Mouse (Mus musculus): Measurements from ENCODE around the gene Tfap2a. TPM values are rescaled to one million over a fixed set of nuclear protein-coding genes. Genes with fewer than 3 reads are reported as not detected.

The Tfap2a gene
- polyA plus RNA-seq, 1 experiment from 2014 or later: 0.16 TPM

DNA sequence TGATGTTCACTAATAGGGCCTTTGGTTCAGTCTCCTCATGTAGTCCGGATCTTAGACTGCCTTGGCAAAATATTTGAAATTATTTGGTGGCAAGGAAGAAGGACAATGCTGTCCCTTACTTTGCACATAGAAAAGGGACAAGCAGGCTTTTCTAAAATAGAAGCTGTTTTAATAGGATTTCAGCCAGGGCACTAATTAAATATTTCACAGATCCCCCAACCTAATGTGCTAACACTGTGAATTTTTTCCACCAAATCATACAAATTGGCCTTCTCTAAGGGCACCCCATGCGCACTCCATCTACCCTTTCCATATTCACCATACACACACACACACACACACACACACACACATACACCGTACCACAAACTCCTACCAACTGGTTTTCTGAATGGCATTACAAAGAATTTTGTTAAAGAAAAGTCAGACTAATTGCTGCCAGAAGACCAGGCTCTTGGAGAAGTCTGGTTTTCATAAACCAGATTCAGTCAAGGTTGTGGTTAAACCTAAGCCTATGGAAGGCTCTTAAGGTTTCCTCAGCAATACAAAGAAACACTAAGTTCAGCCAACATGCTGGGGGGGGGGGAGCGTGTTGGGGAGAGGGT is 32.3 kb downstream of the Tfap2a start:
- Histone ChIP-seq H3K27ac (ENCODE audit: low read length) (no peak overlapping the region), H3K9ac (replicated peaks; ENCODE audit: low read depth) (no peak overlapping the region), H3K36me3 (ENCODE audit: insufficient read depth, low read length) (no peaks in the 10 kb centered on the region), H3K4me2 (replicated peaks; ENCODE audit: low read depth, low read length) (no peak overlapping the region), H3K9me3 (ENCODE audit: low read length) (no peaks in the 10 kb centered on the region), H3K27me3 (replicated peaks; ENCODE audit: insufficient read depth, low read length) (peaks cover 82% of the 10 kb centered on the region), H3K4me3 (ENCODE audit: low read depth, low read length) (no peak overlapping the region), H3K4me1 (ENCODE audit: insufficient read depth, low read depth, low read length) (no peaks in the 10 kb centered on the region)
- no peak for TF ChIP-seq EP300 (IDR thresholded peaks at IDR 0.05)
- TF ChIP-seq CTCF (IDR thresholded peaks at IDR 0.05): no peak
- WGBS: 9% methylated on average over 4 of the region's 4 CpGs
- ATAC-seq: no peak
- DNase-seq (ENCODE audit: low spot score): no peak

DNA sequence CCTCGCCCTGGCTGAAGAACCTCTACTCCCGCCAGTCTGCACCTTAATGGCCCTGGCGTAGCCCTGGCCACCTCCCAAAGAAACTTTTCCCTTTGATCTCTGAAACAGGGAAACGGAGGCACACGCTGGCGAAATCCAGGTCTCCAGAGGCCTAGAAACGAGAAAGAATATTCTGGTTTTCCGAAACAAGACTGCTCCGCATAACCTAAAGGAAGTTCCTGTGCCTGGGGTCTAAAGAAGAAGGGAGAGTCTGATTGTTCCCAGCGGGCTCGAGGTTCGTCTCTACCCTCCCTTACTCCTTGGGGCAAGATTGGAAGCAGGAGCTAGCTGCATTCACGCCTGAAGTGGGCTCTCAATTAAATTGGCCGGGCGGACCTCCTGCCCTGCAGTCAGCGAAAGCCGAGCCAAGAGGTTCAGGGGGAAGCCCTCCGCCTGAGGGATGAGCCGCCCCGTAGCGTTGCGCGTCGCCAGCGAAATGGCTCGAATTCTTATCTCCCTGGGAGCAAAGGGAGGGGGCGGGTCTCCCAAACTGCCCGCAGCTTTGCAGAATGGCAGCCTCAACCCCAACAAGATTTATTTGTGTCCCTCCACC is 33.2 kb downstream of the Tfap2a start:
- Histone ChIP-seq H3K4me2 (replicated peaks; ENCODE audit: low read depth, low read length) (no peak overlapping the region), H3K4me3 (ENCODE audit: low read depth, low read length) (no peak overlapping the region), H3K36me3 (ENCODE audit: insufficient read depth, low read length) (no peaks in the 10 kb centered on the region), H3K9ac (replicated peaks; ENCODE audit: low read depth) (no peak overlapping the region), H3K27me3 (replicated peaks; ENCODE audit: insufficient read depth, low read length) (peaks cover 81% of the 10 kb centered on the region), H3K4me1 (ENCODE audit: insufficient read depth, low read depth, low read length) (no peaks in the 10 kb centered on the region), H3K27ac (ENCODE audit: low read length) (no peak overlapping the region), H3K9me3 (ENCODE audit: low read length) (no peaks in the 10 kb centered on the region)
- no peak for TF ChIP-seq EP300 (IDR thresholded peaks at IDR 0.05)
- no peak for TF ChIP-seq CTCF (IDR thresholded peaks at IDR 0.05)
- ATAC-seq (no peak), DNase-seq (ENCODE audit: low spot score) (no peak)
- WGBS: under 1% methylated on average over 28 of the region's 28 CpGs

DNA sequence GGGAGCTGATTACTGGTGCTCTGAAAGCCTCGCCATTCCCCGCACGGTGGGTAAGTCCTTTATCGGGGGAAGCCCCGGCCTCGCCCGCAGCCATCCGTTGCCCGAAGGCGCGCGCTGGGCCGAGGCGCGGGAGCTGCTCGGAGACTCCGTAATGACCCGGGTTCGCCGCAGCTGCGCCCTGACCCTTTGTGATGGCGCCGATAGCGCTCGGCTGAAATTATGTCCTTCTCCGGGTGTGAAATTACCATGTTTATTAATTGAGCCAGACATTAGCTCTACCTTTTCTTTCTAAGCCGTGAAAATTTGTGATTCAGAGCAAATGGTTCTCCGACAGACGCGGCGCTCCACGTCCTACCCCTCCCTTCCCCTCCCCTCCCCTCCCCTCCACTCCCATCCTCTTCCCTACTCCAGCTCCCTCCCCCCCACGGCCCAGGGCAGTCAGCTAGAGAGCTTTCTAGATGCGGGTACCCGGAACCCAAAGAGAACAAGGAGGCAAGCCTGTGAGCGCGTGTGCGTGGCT is 34.1 kb downstream of the Tfap2a start:
- Histone ChIP-seq H3K36me3 (ENCODE audit: insufficient read depth, low read length) (no peaks in the 10 kb centered on the region), H3K4me2 (replicated peaks; ENCODE audit: low read depth, low read length) (no peak overlapping the region; the same call in 1 of the 2 replicates), H3K9ac (replicated peaks; ENCODE audit: low read depth) (no peak overlapping the region), H3K27ac (ENCODE audit: low read length) (no peak overlapping the region), H3K4me3 (ENCODE audit: low read depth, low read length) (no peak overlapping the region; the same call in 1 of the 2 replicates), H3K9me3 (ENCODE audit: low read length) (no peaks in the 10 kb centered on the region), H3K27me3 (replicated peaks; ENCODE audit: insufficient read depth, low read length) (peaks cover 73% of the 10 kb centered on the region), H3K4me1 (ENCODE audit: insufficient read depth, low read depth, low read length) (no peaks in the 10 kb centered on the region)
- ATAC-seq (no peak), DNase-seq (ENCODE audit: low spot score) (no peak)
- TF ChIP-seq CTCF (IDR thresholded peaks at IDR 0.05) (no peak), EP300 (IDR thresholded peaks at IDR 0.05) (no peak)
- under 1% methylated on average over 38 of the region's 38 CpGs for WGBS

DNA sequence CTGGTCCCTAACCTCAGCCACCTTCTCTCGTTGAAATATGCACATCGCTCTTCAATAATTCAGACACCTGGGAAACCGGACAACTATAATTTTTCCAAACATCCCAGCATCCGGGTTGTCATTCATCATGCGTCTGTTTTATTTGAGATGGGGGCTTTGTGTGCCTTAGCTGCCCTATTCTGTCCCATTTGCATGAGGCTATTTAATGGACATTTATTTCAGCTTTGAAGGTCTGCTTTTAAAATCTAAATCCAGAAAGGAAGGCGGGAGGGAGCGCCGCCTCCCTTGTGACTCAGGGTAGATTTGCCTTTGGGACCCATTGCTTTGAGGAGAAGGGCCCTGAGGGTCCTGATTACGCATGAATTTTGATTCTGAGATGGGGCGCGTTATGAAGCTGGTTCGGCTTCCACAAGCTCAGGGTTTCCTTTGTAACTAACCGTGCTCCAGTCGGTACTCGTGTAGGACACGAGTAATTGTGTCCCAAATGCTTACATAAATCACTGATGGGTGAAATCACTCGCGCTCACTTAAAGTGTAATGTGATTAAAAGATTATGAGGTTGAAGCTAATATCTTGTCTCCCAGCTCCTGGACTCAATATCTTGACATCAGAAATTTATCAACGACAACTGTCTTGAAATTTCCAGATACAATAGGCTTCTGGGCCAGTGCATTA is 34.9 kb downstream of the Tfap2a start:
- no peak for TF ChIP-seq CTCF (IDR thresholded peaks at IDR 0.05)
- TF ChIP-seq EP300 (IDR thresholded peaks at IDR 0.05): no peak
- Histone ChIP-seq H3K4me1 (ENCODE audit: insufficient read depth, low read depth, low read length) (no peaks in the 10 kb centered on the region), H3K9me3 (ENCODE audit: low read length) (no peaks in the 10 kb centered on the region), H3K9ac (replicated peaks; ENCODE audit: low read depth) (no peak overlapping the region), H3K36me3 (ENCODE audit: insufficient read depth, low read length) (no peaks in the 10 kb centered on the region), H3K27me3 (replicated peaks; ENCODE audit: insufficient read depth, low read length) (peaks cover 66% of the 10 kb centered on the region), H3K4me3 (ENCODE audit: low read depth, low read length) (no peak overlapping the region), H3K27ac (ENCODE audit: low read length) (no peak overlapping the region), H3K4me2 (replicated peaks; ENCODE audit: low read depth, low read length) (no peak overlapping the region)
- no peak for DNase-seq (ENCODE audit: low spot score)
- WGBS: 4% methylated on average over 19 of the region's 19 CpGs
- no peak for ATAC-seq

DNA sequence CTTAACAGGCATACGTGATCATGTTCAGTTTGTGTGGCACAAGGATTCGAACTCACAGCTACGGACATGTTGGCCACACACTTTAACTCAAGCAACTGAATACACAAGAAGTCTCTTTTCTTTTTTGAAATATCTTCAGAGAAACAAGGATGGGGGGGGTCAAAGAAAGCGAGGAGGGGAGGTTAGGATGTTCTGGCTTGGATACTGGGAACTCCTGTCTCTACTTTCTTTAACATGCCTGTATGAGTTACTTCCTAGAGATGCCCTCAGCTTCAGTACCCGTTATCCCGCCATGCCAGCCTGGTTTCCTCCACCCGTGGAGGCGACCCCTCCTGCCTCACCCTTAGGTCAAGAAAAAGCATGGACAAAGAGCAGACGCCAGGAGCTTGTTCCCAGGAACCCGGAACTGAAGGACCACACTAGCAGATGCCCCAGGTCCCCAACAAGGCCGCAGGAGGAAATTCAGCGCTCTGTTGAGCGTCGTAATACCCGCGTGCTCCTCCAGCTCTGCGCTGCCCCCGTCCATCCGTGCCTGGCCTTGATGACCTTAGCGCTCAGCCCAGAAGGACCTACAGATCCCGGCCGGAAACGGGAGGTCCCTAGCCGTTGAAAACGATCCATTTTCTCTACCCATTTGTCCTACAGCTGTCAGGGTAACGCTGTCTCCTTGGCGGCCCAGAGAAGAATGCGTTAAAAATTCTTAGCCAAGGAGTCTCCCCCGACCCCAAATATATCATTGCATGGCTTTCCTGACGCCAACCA is 35.6 kb downstream of the Tfap2a start:
- no peak for DNase-seq (ENCODE audit: low spot score)
- no peaks in the 10 kb centered on the region for H3K36me3 ChIP-seq (ENCODE audit: insufficient read depth, low read length)
- no peak overlapping the region for H3K4me3 ChIP-seq (ENCODE audit: low read depth, low read length)
- TF ChIP-seq CTCF (IDR thresholded peaks at IDR 0.05) (no peak), EP300 (IDR thresholded peaks at IDR 0.05) (no peak)
- H3K27me3 ChIP-seq (replicated peaks; ENCODE audit: insufficient read depth, low read length): peaks cover 60% of the 10 kb centered on the region
- WGBS: 4% methylated on average over 30 of the region's 30 CpGs
- H3K9me3 ChIP-seq (ENCODE audit: low read length): no peaks in the 10 kb centered on the region
- no peak overlapping the region for H3K27ac ChIP-seq (ENCODE audit: low read length)
- H3K4me2 ChIP-seq (replicated peaks; ENCODE audit: low read depth, low read length): no peak overlapping the region
- no peak for ATAC-seq
- no peaks in the 10 kb centered on the region for H3K4me1 ChIP-seq (ENCODE audit: insufficient read depth, low read depth, low read length)
- no peak overlapping the region for H3K9ac ChIP-seq (replicated peaks; ENCODE audit: low read depth)

DNA sequence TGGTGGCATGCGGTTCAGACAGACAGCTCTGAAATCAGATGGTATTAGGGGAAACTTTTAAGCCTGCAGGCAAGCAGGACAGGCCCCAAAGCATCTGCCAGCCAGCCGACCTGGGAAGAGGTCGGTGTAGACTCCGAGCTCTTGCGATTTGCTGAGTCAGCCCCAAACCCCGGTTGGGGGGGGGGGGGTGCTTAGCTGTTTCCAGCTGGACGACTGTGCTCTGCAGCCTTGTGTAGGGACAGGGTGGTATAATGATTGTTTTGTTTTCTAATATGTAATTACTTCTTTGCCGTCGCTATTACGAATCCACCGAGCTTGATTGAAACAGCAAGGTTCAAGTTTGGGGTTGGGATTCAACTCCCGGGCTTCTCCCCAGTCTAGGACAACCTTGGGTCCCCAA is 36.5 kb downstream of the Tfap2a start:
- Histone ChIP-seq H3K36me3 (ENCODE audit: insufficient read depth, low read length) (no peaks in the 10 kb centered on the region), H3K27ac (ENCODE audit: low read length) (no peak overlapping the region), H3K27me3 (replicated peaks; ENCODE audit: insufficient read depth, low read length) (peaks cover 52% of the 10 kb centered on the region), H3K4me2 (replicated peaks; ENCODE audit: low read depth, low read length) (no peak overlapping the region), H3K4me1 (ENCODE audit: insufficient read depth, low read depth, low read length) (no peaks in the 10 kb centered on the region), H3K4me3 (ENCODE audit: low read depth, low read length) (no peak overlapping the region), H3K9me3 (ENCODE audit: low read length) (no peaks in the 10 kb centered on the region), H3K9ac (replicated peaks; ENCODE audit: low read depth) (no peak overlapping the region)
- WGBS: 4% methylated on average over 11 of the region's 12 CpGs
- ATAC-seq (no peak), DNase-seq (ENCODE audit: low spot score) (no peak)
- TF ChIP-seq EP300 (IDR thresholded peaks at IDR 0.05): no peak
- TF ChIP-seq CTCF (IDR thresholded peaks at IDR 0.05): no peak

Data from lung, postnatal 0 days (tissue).